Mouse (Mus musculus): ENCODE data around the gene Pom121l2.

DNA sequence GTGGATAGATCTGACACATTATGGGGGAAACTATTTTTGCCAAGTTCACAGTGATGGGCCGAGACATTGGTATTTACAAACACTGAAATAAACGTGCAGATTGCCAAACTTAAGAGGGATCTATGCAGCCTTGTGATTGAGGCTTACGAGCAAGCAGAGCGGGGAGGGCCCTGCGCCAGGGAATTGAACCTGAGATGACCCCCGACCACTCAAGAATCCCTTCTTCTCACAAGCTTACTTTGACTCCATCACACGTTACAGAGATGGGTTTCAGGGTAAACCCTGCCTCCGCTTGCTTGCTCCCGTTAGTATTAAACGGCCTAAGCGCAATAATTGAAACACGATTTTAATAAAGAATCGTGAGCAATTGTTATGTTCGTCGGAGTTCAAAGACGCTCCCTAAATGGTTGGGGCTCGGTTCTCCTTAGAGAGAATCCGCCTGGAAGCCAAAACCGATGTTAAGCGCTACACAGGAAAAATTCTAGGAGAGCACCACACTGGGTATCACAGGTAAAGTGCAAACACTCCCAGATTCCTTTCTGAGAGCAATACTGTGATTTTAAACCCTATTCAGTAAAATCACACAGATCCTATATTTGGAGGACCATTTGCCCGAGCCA lies 16.3 kb downstream of the Pom121l2 start:
- TF ChIP-seq CTCF (IDR thresholded peaks at IDR 0.05; ENCODE audit: extremely low read depth, insufficient read depth, low read length) (no peak), POLR2A (IDR thresholded peaks at IDR 0.05; ENCODE audit: extremely low read depth, insufficient read depth, low read length) (no peak)
